Mouse (Mus musculus) G1E (cell line): ENCODE measurements around the gene Mrps9. TPM values are rescaled to one million over a fixed set of nuclear protein-coding genes. Genes with fewer than 3 reads are reported as not detected.

ENCODE experiments used
- ATAC-seq: 2 replicates; pipeline ENCODE4 v1.8.0; 2016; ENCODE audit warnings: mild to moderate bottlenecking; ENCODE audit not compliant: insufficient number of reproducible peaks, poor library complexity, low FRiP score, severe bottlenecking; ENCODE audit errors: extremely low read depth
- DNase-seq: peaks from one replicate; pipeline ENCODE4 v3.0.0; 2012; ENCODE audit warnings: low spot score
- H3K27me3 ChIP-seq: 2 replicates; pipeline ENCODE4 v1.6.1; 2012; ENCODE audit warnings: mild to moderate bottlenecking, low read length, inconsistent platforms; ENCODE audit not compliant: insufficient read depth
- H3K36me3 ChIP-seq: replicated peaks from 2 replicates; pipeline ENCODE3; 2012; ENCODE audit warnings: mild to moderate bottlenecking, inconsistent platforms
- H3K4me1 ChIP-seq: 2 replicates; pipeline ENCODE4 v1.6.1; 2012; ENCODE audit warnings: low read depth, low read length, inconsistent platforms, mixed read lengths; ENCODE audit not compliant: insufficient read depth
- H3K4me3 ChIP-seq: 2 replicates; pipeline ENCODE4 v1.5.1; 2012; ENCODE audit warnings: low read depth, mild to moderate bottlenecking, inconsistent platforms, low read length, moderate library complexity, mixed read lengths
- H3K9me3 ChIP-seq: replicated peaks from 2 replicates; pipeline ENCODE4 v1.6.1; 2012; ENCODE audit warnings: inconsistent platforms
- CTCF ChIP-seq: IDR thresholded peaks from 2 replicates; pipeline ENCODE4 v1.5.1; 2012; ENCODE audit warnings: low read depth, low read length, inconsistent platforms, mixed read lengths
- GATA1 ChIP-seq: IDR thresholded peaks from 2 replicates; pipeline ENCODE4 v1.6.1; 2012; ENCODE audit warnings: borderline replicate concordance, low read length, inconsistent platforms, mixed read lengths
- GATA2 ChIP-seq: IDR thresholded peaks from 2 replicates; pipeline ENCODE4 v1.6.1; 2012; ENCODE audit warnings: low read depth, low read length, inconsistent platforms, borderline replicate concordance
- POLR2AphosphoS5 ChIP-seq: IDR thresholded peaks from 2 replicates; pipeline ENCODE4 v1.6.1; 2012; ENCODE audit warnings: low read depth, low read length, inconsistent platforms; ENCODE audit not compliant: insufficient replicate concordance
- TAL1 ChIP-seq: conservative IDR thresholded peaks from 2 replicates; pipeline ENCODE4 v1.6.1; 2012; ENCODE audit warnings: low read depth, low read length, inconsistent platforms, mixed read lengths
- polyA plus RNA-seq: library from polyadenylated mRNA; stranded (reverse); fragments of >175 nt; gene quantifications from 2 replicates; pipeline ENCODE4 v1.2.3, GENCODE M21; 2012
- total RNA-seq, 2 experiments: library from RNA; stranded (forward) in 1 of 2; stranded (reverse) in 1 of 2; fragments of 200-1000 nt in 1 of 2; fragments of >200 nt in 1 of 2; fragmentation: Nextera tagmentation in 1 of 2; gene quantifications; 2 replicates each; pipeline ENCODE4 v1.2.3; 2014 to 2017

Gene Mrps9
- total RNA-seq (2014; fragmentation: Nextera tagmentation) = 94.2 and 97.4 TPM in 2 replicates
- total RNA-seq (2017) = 149 and 151 TPM in 2 replicates
- polyA plus RNA-seq = 91.1 and 106 TPM in 2 replicates

DNA sequence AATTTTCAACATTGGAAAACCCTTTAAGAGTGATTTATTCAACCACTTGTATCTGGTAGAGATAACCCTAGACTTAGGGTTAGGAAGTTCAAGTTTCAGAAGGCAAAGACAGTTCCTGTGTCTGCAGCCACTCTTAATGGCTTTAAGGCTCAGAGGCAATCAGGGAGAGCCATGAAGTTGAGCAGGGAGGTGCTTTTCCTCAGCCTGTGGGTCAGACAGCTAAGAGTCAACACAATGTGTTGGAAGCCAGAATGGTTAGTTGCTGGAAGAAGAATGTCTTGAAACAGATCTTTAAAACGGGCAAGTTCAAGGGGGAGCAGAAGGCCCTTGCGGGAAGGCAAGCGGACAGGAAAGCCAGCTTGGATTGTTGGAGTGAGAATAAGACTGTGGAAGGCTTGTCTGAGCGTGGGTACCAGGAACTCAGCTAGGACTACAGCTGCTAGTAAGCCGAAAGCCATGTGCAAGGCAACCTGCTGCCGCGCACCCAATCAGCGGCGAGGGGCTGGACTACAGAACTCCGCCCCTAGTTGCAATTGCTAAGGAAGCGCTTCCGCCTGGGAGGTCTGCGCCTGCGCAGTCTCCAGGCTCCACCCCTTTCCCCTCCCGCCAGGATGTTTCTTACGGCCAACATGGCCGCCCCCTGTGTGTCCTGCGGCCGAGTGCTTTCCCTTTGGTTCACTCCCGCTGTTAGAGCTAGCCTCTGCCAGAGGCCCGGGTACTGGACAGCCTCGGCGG, at the start of gene Mrps9:
Gene Mrps9, plus strand, starts transcription at position 571 of the 735 bp plus-strand sequence.
- DNase-seq (peak; percentile 98), ATAC-seq (peak; percentile 99)
- peak within 1 kb of the TSS; percentile 96 for H3K4me3 ChIP-seq
- peaks cover 5% of the 10 kb centered on the region for H3K36me3 ChIP-seq
- peaks cover 29% of the 10 kb centered on the region for H3K4me1 ChIP-seq
- H3K9me3 ChIP-seq = no peaks in the 10 kb centered on the region
- no peak for TF ChIP-seq POLR2AphosphoS5
- TF ChIP-seq GATA2 = no peak
- no peak for TF ChIP-seq GATA1
- TF ChIP-seq TAL1 = no peak
- no peak for TF ChIP-seq CTCF
- H3K27me3 ChIP-seq = peaks cover 12% of the 10 kb centered on the region

DNA sequence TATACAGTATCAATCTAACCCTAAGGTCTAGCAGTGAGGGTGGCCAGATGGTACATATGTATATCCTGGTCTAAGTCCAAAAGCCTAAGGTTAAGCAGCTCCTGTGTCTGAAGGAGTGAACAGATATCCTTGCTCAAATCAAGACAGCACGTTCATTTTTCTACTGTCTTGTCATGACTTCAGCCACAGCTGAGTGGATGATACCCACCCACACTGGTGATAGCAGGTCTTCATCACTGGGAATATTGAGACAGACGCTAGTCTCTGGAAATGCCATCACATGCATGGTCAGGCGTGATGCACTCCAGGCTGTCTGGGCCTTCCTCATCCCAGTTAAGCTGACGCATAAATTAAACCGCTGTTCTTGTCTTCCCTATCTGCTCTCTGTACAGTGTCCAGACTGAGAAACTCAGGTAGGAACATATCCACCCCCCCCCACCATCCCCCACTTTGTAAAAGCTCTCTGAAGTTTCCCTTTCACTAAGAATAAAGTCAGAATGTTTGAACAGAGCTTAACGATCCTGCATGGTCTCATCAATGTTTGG, 37.7 kb upstream of the Mrps9 start:
- H3K36me3 ChIP-seq = no peaks in the 10 kb centered on the region
- ATAC-seq (no peak), DNase-seq (no peak)
- TF ChIP-seq TAL1 = no peak
- no peak for TF ChIP-seq GATA1
- TF ChIP-seq CTCF = no peak
- TF ChIP-seq GATA2 = no peak
- no peaks in the 10 kb centered on the region for H3K4me1 ChIP-seq
- H3K4me3 ChIP-seq = no peak overlapping the region
- no peaks in the 10 kb centered on the region for H3K27me3 ChIP-seq
- H3K9me3 ChIP-seq = no peaks in the 10 kb centered on the region

DNA sequence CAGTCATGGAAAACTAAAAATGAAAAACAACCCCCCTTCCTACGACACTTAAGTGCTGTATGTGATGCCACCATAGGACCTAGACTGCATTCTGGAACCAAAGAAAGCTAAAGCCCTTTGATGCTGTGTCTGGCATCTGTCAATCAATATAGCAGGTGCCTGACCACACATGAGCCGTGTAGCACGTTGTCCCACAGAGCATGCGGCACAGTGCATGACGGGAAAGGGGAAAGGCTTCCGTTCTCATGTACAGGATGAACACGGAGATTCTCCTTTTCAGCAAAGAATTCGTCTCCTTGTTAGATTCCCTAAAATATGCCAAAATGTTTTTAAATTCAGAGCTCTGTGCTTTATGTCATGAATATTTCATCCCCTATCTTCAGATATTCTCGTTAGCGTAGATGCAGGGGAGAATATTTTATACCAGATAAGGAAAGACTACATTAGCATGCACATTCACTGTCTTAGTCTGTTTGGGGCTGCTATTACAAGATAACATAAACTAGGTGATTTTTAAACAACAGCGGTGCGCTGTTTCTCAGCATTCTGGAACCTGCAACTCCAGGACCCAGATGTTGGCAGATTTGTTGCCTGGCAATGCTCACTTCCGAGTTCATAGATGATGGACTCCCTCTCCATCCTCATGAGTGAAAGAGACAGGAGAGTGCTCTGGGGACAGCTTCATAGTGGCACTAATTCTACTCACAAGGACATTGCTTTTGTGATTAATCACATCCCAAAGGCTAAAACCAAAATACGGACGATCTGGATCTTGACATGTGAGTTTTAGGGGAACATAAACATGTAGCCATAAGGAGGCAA, 36.0 kb upstream of the Mrps9 start:
- Histone ChIP-seq H3K4me3 (no peak overlapping the region), H3K4me1 (no peaks in the 10 kb centered on the region), H3K36me3 (no peaks in the 10 kb centered on the region), H3K27me3 (no peaks in the 10 kb centered on the region), H3K9me3 (no peaks in the 10 kb centered on the region)
- DNase-seq (no peak), ATAC-seq (no peak)
- no peak for TF ChIP-seq TAL1
- TF ChIP-seq GATA2 = no peak
- no peak for TF ChIP-seq GATA1
- TF ChIP-seq POLR2AphosphoS5 = no peak
- no peak for TF ChIP-seq CTCF

DNA sequence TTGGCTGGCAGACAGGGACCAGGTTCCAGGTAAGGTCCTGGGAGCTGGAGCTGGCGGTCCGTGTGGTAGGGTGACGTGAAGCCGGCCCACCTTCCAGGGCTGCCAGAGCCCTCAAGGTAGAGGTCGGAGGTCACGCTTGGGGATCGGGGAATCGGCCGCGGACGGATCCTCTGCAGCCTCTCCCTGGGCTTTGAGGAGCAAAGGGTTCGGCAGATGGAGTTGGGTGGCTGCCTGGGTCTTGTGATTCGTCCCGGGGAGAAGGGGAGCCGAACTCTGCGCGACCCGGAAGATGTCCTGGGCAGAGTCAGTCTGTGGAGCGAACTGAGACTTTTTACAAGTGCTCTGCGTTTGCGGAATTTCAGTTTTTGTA, 350 bp downstream of the Mrps9 start:
- H3K27me3 ChIP-seq = peaks cover 12% of the 10 kb centered on the region
- peak; percentile 19; the same call in 1 of the 2 replicates for ATAC-seq
- TF ChIP-seq GATA2 (no peak), GATA1 (no peak), TAL1 (no peak), POLR2AphosphoS5 (no peak), CTCF (no peak)

DNA sequence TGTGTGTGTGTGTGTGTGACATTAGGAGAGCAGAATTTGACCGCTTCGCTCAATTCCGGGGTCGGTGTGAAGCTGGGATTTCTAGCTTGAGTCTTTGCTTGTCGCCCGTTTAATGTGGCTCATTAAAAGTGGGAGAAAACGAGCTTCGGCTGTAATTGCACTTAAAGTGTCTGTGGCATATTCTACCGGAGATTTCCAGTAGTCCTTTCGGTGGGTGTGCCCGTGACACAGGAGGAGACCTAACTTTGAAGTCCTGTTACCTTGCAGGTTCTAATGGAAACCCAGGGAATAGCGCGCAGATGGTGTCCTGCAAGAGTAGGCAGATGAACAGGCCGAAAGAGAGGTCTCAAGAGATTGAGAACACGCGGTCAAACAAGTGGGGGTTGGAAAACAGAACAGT, 777 bp downstream of the Mrps9 start:
- Histone ChIP-seq H3K4me3 (peak overlapping the region; percentile 96), H3K4me1 (peaks cover 33% of the 10 kb centered on the region), H3K9me3 (no peaks in the 10 kb centered on the region), H3K27me3 (peaks cover 12% of the 10 kb centered on the region), H3K36me3 (peaks cover 11% of the 10 kb centered on the region)
- ATAC-seq (no peak), DNase-seq (no peak)
- TF ChIP-seq GATA2 (no peak), GATA1 (no peak), POLR2AphosphoS5 (no peak), TAL1 (no peak), CTCF (no peak)

More for the DNA sequence above, 350 bp downstream of the Mrps9 start:
- H3K4me3 ChIP-seq = peak overlapping the region; percentile 96
- H3K4me1 ChIP-seq = peaks cover 33% of the 10 kb centered on the region
- H3K36me3 ChIP-seq = peaks cover 9% of the 10 kb centered on the region
- no peaks in the 10 kb centered on the region for H3K9me3 ChIP-seq
- DNase-seq = peak; percentile 41

DNA sequence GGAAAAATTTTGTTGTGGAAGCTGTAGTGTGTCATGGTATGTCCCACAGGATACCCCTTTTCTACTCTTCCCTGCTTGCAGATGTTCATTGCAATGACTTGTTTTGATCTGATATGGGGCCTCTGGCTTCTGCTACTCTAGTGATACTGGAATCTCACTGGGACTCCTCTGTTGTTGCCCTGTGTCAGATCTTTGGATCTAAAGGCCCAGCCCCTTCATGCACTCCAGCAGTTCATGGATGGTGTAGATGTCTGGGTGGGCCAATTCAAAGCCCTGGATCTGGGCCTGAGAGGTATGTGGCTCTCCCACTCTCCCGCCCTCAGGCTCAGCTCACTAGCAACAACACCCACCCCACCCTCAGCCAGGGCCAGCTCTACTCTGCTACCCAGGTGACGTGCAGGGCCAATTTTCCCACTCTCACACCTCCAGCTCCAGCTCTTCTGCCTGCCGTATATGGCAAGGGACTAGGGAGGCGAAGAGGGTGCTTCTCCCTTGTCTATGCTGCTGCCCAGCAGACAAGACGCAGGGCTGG, 13.8 kb downstream of the Mrps9 start:
- Histone ChIP-seq H3K4me3 (no peak overlapping the region), H3K9me3 (no peaks in the 10 kb centered on the region), H3K36me3 (peaks cover 71% of the 10 kb centered on the region), H3K4me1 (peaks cover 12% of the 10 kb centered on the region), H3K27me3 (no peaks in the 10 kb centered on the region)
- DNase-seq (no peak), ATAC-seq (no peak; the same call in 1 of the 2 replicates)
- TF ChIP-seq GATA1 (no peak), POLR2AphosphoS5 (no peak), CTCF (no peak), GATA2 (no peak), TAL1 (no peak)
